Mouse (Mus musculus) right cerebral cortex, postnatal 4 days (tissue): ENCODE results near the gene Trim26.
"Not testable (repeated sequence)": the region's sequence is repeated elsewhere in the genome, so short reads cannot be mapped to it uniquely, and the experiment has no call there.

Experiments used
- DNase-seq: peaks from one replicate; pipeline ENCODE4 v3.0.0-alpha.2; 2022

The Trim26 gene

GRCm38 (mm10) chr17:36851627-36852026, 14.7 kb downstream of the Trim26 start:
- DNase-seq, result no peak

- DNase-seq, result no peak
These were observed 18.6 kb downstream of the Trim26 start for GRCm38 (mm10) chr17:36855484-36855883.

GRCm38 (mm10) chr17:36856236-36856635, 19.3 kb downstream of the Trim26 start:
- DNase-seq, result no peak

- DNase-seq, result no peak
These were observed 21.2 kb downstream of the Trim26 start for GRCm38 (mm10) chr17:36858181-36858580.

GRCm38 (mm10) chr17:36861680-36862079, 24.7 kb downstream of the Trim26 start:
- no peak for DNase-seq

GRCm38 (mm10) chr17:36866719-36867527, 30.0 kb downstream of the Trim26 start, which contains the start of gene Trim15:
TSS of gene Trim15 (minus strand) at chr17:36867210.
- DNase-seq, result no peak

GRCm38 (mm10) chr17:36868836-36869235, 31.9 kb downstream of the Trim26 start:
- DNase-seq, result no peak

GRCm38 (mm10) chr17:36869284-36869954, 32.5 kb downstream of the Trim26 start, which contains the start of gene Trim10:
TSS of gene Trim10 (plus strand) at chr17:36869574.
- no peak for DNase-seq

- no peak for DNase-seq
These were observed 33.2 kb downstream of the Trim26 start for GRCm38 (mm10) chr17:36869955-36870810.

GRCm38 (mm10) chr17:36874636-36875035, 37.7 kb downstream of the Trim26 start:
- no peak for DNase-seq

GRCm38 (mm10) chr17:36883350-36883749, 46.4 kb downstream of the Trim26 start:
- no peak for DNase-seq

GRCm38 (mm10) chr17:36885132-36885790, 48.3 kb downstream of the Trim26 start:
- DNase-seq, result no peak

- no peak for DNase-seq
These were observed 53.4 kb downstream of the Trim26 start, which contains the start of gene Trim40 for GRCm38 (mm10) chr17:36890073-36890903. TSS of gene Trim40 (minus strand) at chr17:36890123.

GRCm38 (mm10) chr17:36891496-36891895, 54.6 kb downstream of the Trim26 start:
- DNase-seq, result not testable (repeated sequence)

- DNase-seq, result peak; percentile 47
These were observed 55.4 kb downstream of the Trim26 start for GRCm38 (mm10) chr17:36892362-36892761.

GRCm38 (mm10) chr17:36893387-36893786, 56.5 kb downstream of the Trim26 start:
- no peak for DNase-seq

- DNase-seq, result peak; percentile 18
These were observed 59.6 kb downstream of the Trim26 start for GRCm38 (mm10) chr17:36896583-36896982.

GRCm38 (mm10) chr17:36897065-36897464, 60.1 kb downstream of the Trim26 start:
- no peak for DNase-seq

GRCm38 (mm10) chr17:36897552-36898205, 60.7 kb downstream of the Trim26 start, which contains the start of gene Trim31:
TSS of gene Trim31 (plus strand) at chr17:36898118.
- DNase-seq, result no peak

GRCm38 (mm10) chr17:36899376-36899775, 62.4 kb downstream of the Trim26 start:
- no peak for DNase-seq

- DNase-seq, result no peak
These were observed 63.1 kb downstream of the Trim26 start for GRCm38 (mm10) chr17:36900001-36900400.
